Mouse (Mus musculus) midbrain, embryonic 14.5 days (tissue): ENCODE measurements around the gene Zbtb7a. TPM values are rescaled to one million over a fixed set of nuclear protein-coding genes. Genes with fewer than 3 reads are reported as not detected.
A peak's percentile ranks its signal among the peaks of the same experiment; 100 is the strongest.

Experiments used
- ATAC-seq: fragments of 200-750 bp; cut with Nextera tagmentation; 2 replicates; pipeline ENCODE4 v1.8.0; 2017; ENCODE audit warnings: moderate number of reproducible peaks, moderate library complexity; ENCODE audit not compliant: low FRiP score, low TSS enrichment
- DNase-seq: peaks from one replicate; pipeline ENCODE4 v3.0.0-alpha.2; 2015
- H3K27ac ChIP-seq: fragments of 300-500 bp; sonication (generic); replicated peaks from 2 replicates; pipeline ENCODE4 v1.5.1; 2014; ENCODE audit warnings: mild to moderate bottlenecking, low read depth, low read length, moderate library complexity
- H3K27me3 ChIP-seq: fragments of 300-500 bp; sonication (generic); 2 replicates; pipeline ENCODE4 v1.6.1; 2014; ENCODE audit warnings: low read length, control low read depth, mixed read lengths; ENCODE audit not compliant: control insufficient read depth, insufficient read depth
- H3K36me3 ChIP-seq: fragments of 300-500 bp; sonication (generic); 2 replicates; pipeline ENCODE4 v1.6.1; 2014; ENCODE audit warnings: low read length, control low read depth; ENCODE audit not compliant: control insufficient read depth, insufficient read depth
- H3K4me1 ChIP-seq: fragments of 300-500 bp; sonication (generic); 2 replicates; pipeline ENCODE4 v1.6.1; 2014; ENCODE audit warnings: mild to moderate bottlenecking, antibody characterized with exemption, low read length, control low read depth; ENCODE audit not compliant: control insufficient read depth, insufficient read depth
- H3K4me2 ChIP-seq: fragments of 300-500 bp; sonication (generic); 2 replicates; pipeline ENCODE4 v1.6.1; 2014; ENCODE audit warnings: mild to moderate bottlenecking, low read length, moderate library complexity
- H3K4me3 ChIP-seq: fragments of 300-500 bp; sonication (generic); replicated peaks from 2 replicates; pipeline ENCODE4 v1.5.1; 2014; ENCODE audit warnings: low read depth, low read length
- H3K9ac ChIP-seq: fragments of 300-500 bp; sonication (generic); replicated peaks from 2 replicates; pipeline ENCODE4 v1.6.1; 2014; ENCODE audit warnings: mild to moderate bottlenecking, low read length, moderate library complexity
- H3K9me3 ChIP-seq: fragments of 300-500 bp; sonication (generic); 2 replicates; pipeline ENCODE4 v1.6.1; 2016; ENCODE audit warnings: low read length, control low read depth, mixed read lengths; ENCODE audit not compliant: control insufficient read depth
- WGBS: fragments of 180-500 bp; shearing (Covaris S2); extraction: QIAGEN DNeasy Blood & Tissue Kit; methylation state at CpG from one replicate; pipeline ENCODE4 v1.1.7; 2014; 5-methylcytosine and 5-hydroxymethylcytosine counted together
- polyA plus RNA-seq: library from polyadenylated mRNA; unstranded; fragments of >200 nt; fragmentation: Nextera tagmentation; extraction: Ambion mirVana; gene quantifications from 2 replicates; pipeline ENCODE4 v1.2.1, GENCODE M21; 2014

Gene Zbtb7a
- polyA plus RNA-seq, 1 experiment from 2014 or later, result 12.4 TPM

DNA sequence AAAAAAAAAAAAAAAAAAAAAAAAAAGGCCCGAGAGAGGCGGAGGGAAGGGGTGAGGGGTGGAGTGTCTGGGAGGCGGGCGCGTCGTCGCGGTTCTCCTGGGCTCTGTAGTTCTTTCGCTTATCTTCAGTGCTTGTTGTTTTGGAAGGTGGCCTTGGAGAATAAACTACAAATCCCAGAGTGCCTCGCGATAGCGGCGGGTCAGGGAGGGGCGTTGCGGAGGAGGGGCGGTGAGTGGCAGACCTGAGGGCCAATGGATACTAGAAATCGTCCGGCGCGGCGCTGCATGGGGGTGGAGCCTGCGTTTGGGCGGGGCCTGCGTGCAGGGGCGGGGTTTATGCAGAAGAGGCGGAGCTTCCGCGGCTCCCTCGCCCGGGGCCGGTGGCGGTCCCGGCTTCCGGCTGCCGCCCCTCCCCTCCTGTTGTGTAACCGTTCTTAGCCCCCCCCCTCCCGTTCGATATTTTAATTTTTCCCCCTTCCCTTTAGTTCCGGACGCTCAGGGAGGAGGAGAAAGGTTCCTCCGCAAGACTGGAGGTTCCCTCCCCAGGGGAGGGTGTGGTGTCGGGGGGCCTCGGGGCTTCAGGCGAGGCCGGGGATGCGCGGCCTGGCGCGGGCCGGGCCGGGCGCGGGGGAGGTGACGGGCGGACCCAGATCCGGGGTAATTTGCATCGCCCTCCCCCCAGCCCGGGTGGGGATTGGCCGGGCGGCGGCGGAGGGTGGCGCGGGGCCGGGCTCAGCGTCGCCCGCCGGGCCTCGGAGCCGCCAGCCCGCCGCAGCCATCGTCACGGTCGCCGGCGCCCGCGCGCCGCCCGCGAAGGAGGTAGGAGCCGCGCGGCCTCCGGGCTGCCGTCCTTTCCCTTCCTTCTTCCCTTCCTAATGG lies 2.5 kb downstream of the Zbtb7a start:
- under 1% methylated on average over 71 of the region's 89 CpGs for WGBS
- Histone ChIP-seq H3K27me3 (peaks cover 34% of the 10 kb centered on the region), H3K4me1 (peaks cover 30% of the 10 kb centered on the region), H3K36me3 (no peaks in the 10 kb centered on the region), H3K9ac (peak overlapping the region; percentile 81), H3K4me3 (peak overlapping the region; percentile 78), H3K9me3 (no peaks in the 10 kb centered on the region), H3K4me2 (peak overlapping the region; percentile 98), H3K27ac (peak overlapping the region; percentile 89)
- DNase-seq, result peak; percentile 98
- ATAC-seq, result peak; percentile 93

DNA sequence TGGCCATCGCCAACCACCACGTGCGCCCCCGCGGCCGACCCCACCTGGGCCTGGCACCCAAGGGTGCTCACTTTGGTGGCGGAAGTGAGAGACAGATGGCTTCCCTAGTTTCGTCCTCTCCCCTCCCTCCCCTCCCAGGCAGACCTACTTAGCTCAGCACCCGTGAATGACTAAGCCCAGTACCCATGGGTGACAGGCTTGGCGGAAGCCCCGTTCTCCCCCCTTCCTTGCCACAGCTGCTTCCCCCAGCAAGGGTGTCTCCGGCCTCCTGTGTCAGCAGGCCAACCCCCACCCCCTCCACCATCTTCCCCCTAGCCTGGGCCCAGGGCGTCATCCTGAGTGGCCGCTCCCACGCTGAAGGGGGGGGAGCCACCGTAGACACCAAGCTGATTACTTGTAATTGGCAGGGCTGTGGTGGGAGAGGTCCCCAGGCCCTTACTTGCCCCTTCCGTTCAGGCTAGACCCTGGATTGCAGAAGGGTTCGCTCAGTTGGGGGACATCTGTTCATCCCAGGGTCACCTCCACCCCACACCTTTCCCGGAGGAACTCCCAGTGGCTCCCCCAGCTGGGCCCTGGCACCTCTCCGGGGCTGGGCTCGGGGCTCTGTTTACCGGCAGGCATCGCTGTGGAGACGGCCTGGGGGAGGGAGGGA lies 3.2 kb downstream of the Zbtb7a start:
- H3K27me3 ChIP-seq, result peaks cover 28% of the 10 kb centered on the region
- under 1% methylated on average over 18 of the region's 24 CpGs for WGBS
- no peaks in the 10 kb centered on the region for H3K36me3 ChIP-seq
- no peaks in the 10 kb centered on the region for H3K9me3 ChIP-seq
- peak overlapping the region; percentile 81 for H3K9ac ChIP-seq
- H3K4me2 ChIP-seq, result peak overlapping the region; percentile 71
- peak overlapping the region; percentile 78 for H3K4me3 ChIP-seq
- H3K27ac ChIP-seq, result peak overlapping the region; percentile 82
- peaks cover 30% of the 10 kb centered on the region for H3K4me1 ChIP-seq
- DNase-seq (peak; percentile 40), ATAC-seq (no peak)

DNA sequence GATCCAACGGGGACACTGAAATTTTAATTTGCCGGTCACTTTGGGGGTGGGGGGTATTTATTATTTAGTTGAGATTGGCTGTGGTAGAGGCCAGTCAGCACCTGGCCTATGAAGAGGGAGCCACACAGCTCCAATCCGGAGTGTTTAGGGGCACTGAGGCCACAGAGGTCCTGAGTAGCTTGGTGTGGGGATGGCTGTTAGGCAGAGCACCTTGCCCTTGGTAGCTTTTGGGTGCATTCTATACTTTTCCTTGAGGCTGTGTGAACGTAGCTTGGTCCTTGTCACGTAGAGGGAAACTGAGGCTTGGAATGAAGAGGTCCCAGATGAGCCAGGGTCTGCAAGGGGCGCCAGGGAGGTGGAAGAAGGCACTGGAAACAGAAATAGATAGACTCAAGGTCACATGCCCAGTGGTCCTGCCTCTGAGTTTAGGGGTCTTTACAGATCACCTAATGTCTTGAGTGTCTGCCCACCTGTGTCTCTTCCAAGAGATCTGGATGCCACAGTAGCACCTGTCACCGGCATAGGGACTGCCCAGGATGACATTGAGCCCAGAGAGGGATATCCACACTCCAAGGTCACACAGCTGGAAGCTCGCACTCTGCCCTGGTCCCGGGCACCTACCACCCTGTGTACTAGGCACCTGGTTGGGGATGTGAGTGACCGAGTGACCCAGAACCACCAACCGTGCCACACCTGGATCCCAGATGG lies 4.0 kb downstream of the Zbtb7a start:
- Histone ChIP-seq H3K9ac (peak overlapping the region; percentile 81), H3K27ac (peak overlapping the region; percentile 82; the same call in 1 of the 2 replicates), H3K4me3 (peak overlapping the region; percentile 78), H3K36me3 (peaks cover 6% of the 10 kb centered on the region), H3K27me3 (peaks cover 21% of the 10 kb centered on the region), H3K9me3 (no peaks in the 10 kb centered on the region), H3K4me2 (peak overlapping the region; percentile 71), H3K4me1 (peaks cover 30% of the 10 kb centered on the region)
- 60% methylated on average over 11 of the region's 11 CpGs for WGBS
- no peak for ATAC-seq
- no peak for DNase-seq

DNA sequence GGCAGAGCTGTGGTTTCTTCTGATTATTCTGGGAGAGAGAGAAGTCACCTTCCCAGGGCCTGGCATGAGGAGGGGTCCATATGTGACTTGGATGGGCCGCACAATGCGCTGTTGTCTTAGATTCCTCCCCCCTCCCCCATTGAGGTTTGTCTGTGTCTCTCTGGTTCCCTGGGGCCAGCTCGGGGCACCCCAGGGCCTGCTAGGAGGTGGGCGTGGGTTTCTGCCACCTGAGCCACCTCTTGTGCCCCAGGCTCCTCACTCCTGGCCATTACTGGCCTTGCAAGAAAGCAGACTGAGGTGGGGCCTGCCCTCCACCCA lies 4.5 kb downstream of the Zbtb7a start:
- Histone ChIP-seq H3K27me3 (peaks cover 15% of the 10 kb centered on the region), H3K4me3 (no peak overlapping the region), H3K4me1 (peaks cover 30% of the 10 kb centered on the region)

DNA sequence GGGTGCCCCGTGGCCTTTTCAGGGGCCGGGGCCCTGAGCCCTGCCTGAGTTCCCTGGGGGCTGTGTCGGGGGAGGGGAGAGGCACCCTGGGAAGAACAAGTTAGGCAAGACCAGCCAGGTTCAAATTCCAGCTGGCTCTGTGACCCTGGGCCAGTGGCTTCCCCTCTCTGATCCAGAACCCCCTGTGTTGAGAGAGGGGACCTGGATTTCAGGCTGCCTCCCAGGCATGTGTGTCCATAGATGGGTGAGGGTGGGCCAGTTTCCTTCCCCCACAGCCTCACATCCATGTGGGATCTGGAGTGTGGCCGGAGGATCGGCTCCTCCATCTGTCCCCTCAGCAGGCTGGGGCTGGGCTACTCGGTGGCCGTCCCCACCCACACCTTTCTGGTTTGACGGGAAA lies 5.0 kb downstream of the Zbtb7a start:
- ATAC-seq (no peak), DNase-seq (no peak)
- H3K9me3 ChIP-seq, result no peaks in the 10 kb centered on the region
- 63% methylated on average over 8 of the region's 8 CpGs for WGBS
- H3K9ac ChIP-seq, result no peak overlapping the region; the same call in 1 of the 2 replicates
- H3K36me3 ChIP-seq, result peaks cover 17% of the 10 kb centered on the region
- H3K4me2 ChIP-seq, result peak overlapping the region; percentile 71; the same call in 1 of the 2 replicates
- H3K27ac ChIP-seq, result no peak overlapping the region
- H3K27me3 ChIP-seq, result peaks cover 10% of the 10 kb centered on the region
- H3K4me3 ChIP-seq, result no peak overlapping the region
- peaks cover 30% of the 10 kb centered on the region for H3K4me1 ChIP-seq

More for the DNA sequence above, 4.5 kb downstream of the Zbtb7a start:
- H3K9ac ChIP-seq, result no peak overlapping the region
- WGBS, result 71% methylated on average over 4 of the region's 4 CpGs
- H3K9me3 ChIP-seq, result no peaks in the 10 kb centered on the region
- peak overlapping the region; percentile 71; the same call in 1 of the 2 replicates for H3K4me2 ChIP-seq
- H3K36me3 ChIP-seq, result peaks cover 12% of the 10 kb centered on the region
- no peak overlapping the region for H3K27ac ChIP-seq
- DNase-seq (no peak), ATAC-seq (no peak)

DNA sequence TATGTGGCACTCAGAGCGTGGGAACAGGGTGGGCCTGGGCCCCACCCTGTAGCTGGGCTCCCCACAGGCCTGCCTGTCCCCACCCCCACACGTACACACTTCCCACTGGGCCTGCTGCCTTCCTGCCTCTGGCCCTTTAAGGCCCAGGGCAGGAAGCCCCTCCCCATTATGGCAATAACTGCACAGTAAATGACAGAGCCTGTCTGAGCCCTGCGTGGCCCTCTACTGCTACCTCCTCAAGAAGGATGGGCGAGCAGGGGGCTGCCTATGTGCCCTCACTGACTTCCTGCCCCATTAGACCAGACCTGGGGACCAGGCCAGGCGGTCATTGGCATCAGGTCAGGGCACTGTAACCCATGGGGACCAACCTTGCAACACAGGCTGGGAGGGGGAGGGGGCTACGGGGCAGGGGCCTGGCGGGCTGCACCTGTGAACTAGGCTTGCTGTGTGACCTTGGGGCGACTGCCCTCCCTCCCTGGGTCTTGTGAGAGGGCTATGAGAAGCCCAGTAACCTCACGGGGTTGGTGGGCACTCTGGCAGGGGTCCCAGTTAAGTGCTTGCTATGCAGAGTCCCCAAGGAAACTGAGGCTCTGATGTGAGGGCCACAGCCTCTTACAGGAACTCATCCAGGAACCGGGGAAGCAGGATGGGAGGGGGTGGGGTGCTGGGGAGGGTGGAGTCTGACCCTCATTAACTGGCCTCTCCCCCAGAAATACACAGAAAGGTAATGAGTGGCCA lies 5.9 kb downstream of the Zbtb7a start:
- ATAC-seq (no peak), DNase-seq (no peak)
- Histone ChIP-seq H3K4me2 (peak overlapping the region; percentile 11; the same call in 1 of the 2 replicates), H3K36me3 (peaks cover 26% of the 10 kb centered on the region), H3K4me3 (no peak overlapping the region), H3K4me1 (peaks cover 26% of the 10 kb centered on the region), H3K27ac (no peak overlapping the region), H3K27me3 (peaks cover 1% of the 10 kb centered on the region; the same call in 1 of the 2 replicates), H3K9me3 (no peaks in the 10 kb centered on the region), H3K9ac (0 out of 2 replicates have a peak overlapping the region, but pooled peaks have one; percentile 29)
- 82% methylated on average over 10 of the region's 10 CpGs for WGBS

DNA sequence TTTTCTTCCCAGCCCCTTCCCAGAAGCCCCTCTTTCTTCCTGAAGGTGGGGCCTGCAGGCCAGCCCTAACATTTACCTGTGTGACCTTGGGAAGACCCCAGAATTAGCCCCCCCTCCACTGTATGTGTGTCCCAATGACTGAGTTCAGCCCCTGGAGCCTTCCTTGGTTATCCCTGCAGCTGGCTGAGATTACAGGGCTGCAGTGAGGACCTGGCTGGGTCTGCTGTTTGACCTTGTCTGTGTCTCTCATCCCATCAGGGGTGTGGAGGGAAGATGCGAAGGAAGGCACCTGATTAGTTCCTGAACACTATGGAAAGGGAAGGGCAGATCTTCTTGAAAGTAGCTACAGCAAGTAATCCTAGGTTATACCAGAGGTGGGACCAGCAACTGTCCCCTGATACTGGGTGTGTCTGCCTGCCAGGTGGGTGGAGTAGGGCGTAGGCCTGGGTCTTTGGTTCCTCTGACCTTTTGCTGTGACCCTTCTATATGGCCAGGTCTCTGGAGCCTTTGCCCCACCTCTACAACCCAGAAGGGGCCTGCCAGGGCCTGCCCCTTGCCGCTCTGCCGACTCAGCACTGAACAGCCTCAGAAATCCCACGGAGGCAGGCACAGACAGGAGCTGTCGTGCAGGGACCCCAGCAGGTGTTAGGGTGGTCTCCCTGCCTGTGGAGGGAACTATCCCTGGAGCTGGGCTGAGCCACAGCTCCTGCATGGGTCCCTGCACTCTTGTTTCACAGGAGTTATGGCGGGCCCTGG lies 6.6 kb downstream of the Zbtb7a start:
- no peak for ATAC-seq
- Histone ChIP-seq H3K4me1 (peaks cover 26% of the 10 kb centered on the region), H3K27ac (no peak overlapping the region), H3K4me2 (no peak overlapping the region), H3K4me3 (no peak overlapping the region), H3K36me3 (peaks cover 33% of the 10 kb centered on the region), H3K9ac (0 out of 2 replicates have a peak overlapping the region, but pooled peaks have one; percentile 6), H3K27me3 (no peaks in the 10 kb centered on the region), H3K9me3 (no peaks in the 10 kb centered on the region)
- DNase-seq, result no peak
- 75% methylated on average over 7 of the region's 7 CpGs for WGBS
